Mouse (Mus musculus) CH12F3 (cell line): Measurements from ENCODE around the gene Mbnl2.

Source experiments
- in situ Hi-C: fragments of 300-500 bp; cut with MboI; formaldehyde crosslinking; loops from 2 replicates; pipeline ENCODE4 v1.14.3; 2020; ENCODE audit warnings: low sequenced_read_pairs

Gene Mbnl2

GRCm38 (mm10) chr14:120275246-120276238 lies at the start of gene Mbnl2:
Gene Mbnl2 (plus strand): TSS chr14:120275669.
- in situ Hi-C loops, result loop anchor here (10.0 kb wide), 1 partner anchor 109 kb away; no protein-coding TSS in a partner anchor

DNA sequence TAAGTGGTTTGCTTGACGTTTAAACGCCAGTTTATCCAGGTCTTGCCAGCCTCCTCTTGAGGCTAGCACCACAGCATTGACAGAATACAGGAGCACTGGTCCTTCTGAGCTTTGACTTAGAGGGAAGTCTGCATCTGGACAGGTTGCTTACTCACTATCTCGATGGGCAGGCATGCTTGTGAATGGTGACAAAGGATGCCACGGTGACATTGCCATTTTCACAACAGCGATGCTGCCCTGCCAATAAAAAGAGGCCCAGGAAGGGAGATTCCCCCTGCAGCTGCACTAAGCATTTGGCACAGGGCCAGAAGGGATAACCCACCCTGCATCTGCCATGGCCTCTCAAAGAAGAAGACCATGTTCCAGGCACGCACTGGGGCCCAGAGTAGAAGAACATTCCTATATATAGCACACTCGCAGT lies 43.4 kb upstream of the Mbnl2 start:
- in situ Hi-C loops, result no loop called here

- in situ Hi-C loops, result no loop called here
Observed at GRCm38 (mm10) chr14:120235610-120236009, 39.9 kb upstream of the Mbnl2 start.

- in situ Hi-C loops, result no loop called here
Observed at GRCm38 (mm10) chr14:120238501-120238900, 37.0 kb upstream of the Mbnl2 start.

- in situ Hi-C loops, result no loop called here
Observed at GRCm38 (mm10) chr14:120240209-120240608, 35.3 kb upstream of the Mbnl2 start.

GRCm38 (mm10) chr14:120242711-120243110 lies 32.8 kb upstream of the Mbnl2 start:
- in situ Hi-C loops, result no loop called here

- in situ Hi-C loops, result no loop called here
Observed at GRCm38 (mm10) chr14:120245081-120245705, 30.3 kb upstream of the Mbnl2 start.

GRCm38 (mm10) chr14:120253331-120253730 lies 22.1 kb upstream of the Mbnl2 start:
- in situ Hi-C loops, result no loop called here

- in situ Hi-C loops, result no loop called here
Observed at GRCm38 (mm10) chr14:120256146-120256545, 19.3 kb upstream of the Mbnl2 start.

DNA sequence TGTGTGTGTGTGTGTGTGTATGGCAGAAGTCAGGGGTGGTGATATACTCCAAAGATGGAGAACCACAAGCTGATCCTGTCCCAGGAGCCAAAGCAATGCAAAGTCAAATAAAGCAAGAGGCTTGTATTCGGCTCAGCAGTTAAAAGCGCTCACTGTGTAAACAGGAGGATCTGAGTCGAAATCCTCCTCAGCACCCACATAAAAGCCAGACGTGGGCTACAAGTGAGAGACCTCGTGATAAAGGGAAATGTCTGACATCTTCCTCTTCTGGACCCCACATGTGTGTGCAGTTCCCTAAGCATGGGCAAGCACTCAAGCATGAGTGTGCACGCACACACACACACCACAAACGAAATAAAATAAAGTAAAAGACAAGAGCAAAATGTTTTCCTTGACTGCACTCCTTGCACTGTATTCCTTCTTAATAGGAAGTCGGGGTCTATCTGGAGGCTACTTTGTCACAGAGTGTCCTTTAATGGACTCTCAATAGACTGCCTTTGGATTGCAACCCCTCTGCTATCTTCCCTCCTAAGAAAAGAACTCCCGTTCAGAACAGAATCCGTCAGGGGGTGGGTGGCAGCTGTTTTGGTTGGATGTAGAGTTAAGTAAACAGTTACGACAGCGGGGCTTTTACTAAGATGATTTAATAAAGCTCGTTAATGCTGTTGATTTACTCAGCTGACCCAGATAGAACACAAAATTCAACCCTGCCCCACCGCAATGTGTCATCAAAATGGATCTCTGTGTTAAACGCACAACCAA lies 18.7 kb upstream of the Mbnl2 start:
- in situ Hi-C loops, result no loop called here

DNA sequence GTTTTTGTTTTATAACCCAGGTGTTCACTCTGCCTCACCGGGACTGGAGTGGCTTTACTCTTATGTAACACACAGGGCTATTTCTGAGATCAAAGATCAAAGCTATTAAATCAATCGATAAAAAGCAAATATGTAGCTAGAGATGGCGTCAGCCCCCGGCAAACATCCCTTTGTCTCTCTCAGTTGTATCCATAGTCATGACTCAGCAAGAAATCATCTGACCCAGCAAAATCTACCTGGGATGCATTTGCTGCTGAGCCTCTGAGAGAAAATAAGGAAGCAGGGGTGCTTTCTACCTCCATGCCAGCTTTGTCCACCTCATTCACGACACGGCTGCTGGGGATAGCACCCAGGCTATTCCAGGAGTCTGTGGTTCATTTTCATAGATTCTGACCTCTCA lies 18.0 kb upstream of the Mbnl2 start:
- in situ Hi-C loops, result no loop called here

GRCm38 (mm10) chr14:120259426-120259825 lies 16.0 kb upstream of the Mbnl2 start:
- in situ Hi-C loops, result no loop called here

DNA sequence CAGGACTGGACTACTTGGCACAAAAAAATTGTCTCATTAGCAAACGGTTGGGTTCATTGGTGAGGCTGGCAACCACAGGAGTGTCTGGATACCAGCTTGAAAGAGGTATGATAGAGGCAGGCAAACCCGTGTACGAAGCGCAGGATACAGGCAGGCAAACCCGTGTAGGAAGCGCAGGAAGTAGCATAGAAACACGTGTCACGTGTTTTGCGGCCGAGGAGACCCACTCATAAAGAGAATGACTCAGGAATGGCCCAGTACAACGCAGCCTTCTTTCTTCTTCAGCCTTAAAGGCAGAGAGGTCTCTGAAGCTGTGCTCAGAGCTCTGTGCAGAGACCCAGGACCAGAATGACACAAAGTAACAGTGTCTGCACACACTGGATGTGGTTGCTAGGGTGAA lies 13.9 kb upstream of the Mbnl2 start:
- in situ Hi-C loops, result no loop called here

- in situ Hi-C loops, result no loop called here
Observed at GRCm38 (mm10) chr14:120262660-120263379, 12.6 kb upstream of the Mbnl2 start.

DNA sequence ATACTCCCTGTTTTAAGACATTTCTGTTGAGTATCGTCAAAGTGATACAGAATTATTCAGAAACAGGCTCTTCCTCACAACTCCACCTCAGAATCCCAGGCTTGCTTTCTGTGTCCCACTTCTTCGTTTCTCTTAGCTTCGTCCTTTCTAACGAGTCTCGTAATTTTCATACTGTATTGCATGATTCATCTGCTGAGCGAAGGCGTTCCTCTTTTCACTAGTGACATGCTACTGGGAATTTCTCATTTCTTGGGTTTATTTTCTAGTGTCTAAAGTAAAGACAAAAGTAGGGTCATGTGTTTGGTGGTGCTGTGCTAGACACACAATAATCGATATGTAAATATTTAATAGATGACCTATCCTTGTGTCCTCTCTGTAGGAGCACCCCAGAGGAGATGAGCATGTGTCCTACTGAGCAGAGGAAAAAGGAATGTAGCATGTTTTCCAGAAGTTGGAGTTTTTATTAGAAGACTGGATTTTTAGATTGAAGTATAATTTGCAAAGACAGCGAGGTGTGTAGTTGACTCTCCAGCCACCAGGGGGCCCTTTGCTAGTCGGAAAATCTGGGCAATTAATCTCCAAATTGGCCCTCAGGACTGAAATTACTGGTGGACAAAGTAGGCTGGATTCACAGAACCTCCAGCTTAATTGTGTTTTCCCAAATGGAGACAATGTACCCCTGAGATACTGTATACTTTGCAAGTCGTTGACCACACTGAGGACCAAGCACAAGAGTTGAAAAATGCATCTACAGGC lies 11.9 kb upstream of the Mbnl2 start:
- in situ Hi-C loops, result no loop called here

- in situ Hi-C loops, result no loop called here
Observed at GRCm38 (mm10) chr14:120265886-120266285, 9.6 kb upstream of the Mbnl2 start.

DNA sequence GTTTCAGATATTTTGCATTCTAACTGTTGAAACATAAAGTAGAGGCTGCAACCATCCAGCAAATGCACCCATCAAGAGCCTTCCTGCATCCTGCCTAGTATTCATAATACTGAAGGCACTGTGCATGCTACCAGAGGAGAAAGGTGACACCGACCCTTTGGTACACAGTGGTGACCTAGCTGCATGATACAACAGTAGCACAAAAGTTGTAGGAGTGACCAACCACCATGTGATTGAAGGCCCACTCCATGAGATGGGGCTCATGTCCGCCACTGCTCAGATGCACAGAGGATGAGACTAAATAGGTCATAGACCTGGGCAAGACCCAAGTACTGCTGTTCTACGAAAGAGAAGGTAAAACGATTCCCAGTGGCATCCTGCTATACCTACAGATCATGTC lies 8.3 kb upstream of the Mbnl2 start:
- in situ Hi-C loops, result no loop called here

DNA sequence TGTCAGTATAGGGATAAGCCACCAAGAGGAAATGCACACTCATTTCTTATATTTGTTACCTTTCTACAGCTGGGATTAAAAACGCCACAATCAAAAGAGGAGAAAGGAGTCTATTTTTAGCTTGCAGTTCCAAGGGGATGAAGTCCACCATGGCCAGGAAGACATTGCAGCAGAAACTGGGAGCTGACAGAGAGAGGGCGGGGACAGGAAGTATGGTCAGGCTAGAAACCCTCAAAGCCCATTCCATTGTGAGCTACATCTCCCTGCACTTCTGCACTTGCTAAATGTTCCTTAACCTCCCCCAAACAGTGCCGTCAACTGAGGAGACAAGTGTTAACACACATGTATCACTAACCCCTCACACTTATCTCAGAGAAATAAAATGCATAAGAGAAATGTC lies 5.4 kb upstream of the Mbnl2 start:
- in situ Hi-C loops, result loop anchor here (10.0 kb wide), 1 partner anchor 115 kb away; no protein-coding TSS in a partner anchor

DNA sequence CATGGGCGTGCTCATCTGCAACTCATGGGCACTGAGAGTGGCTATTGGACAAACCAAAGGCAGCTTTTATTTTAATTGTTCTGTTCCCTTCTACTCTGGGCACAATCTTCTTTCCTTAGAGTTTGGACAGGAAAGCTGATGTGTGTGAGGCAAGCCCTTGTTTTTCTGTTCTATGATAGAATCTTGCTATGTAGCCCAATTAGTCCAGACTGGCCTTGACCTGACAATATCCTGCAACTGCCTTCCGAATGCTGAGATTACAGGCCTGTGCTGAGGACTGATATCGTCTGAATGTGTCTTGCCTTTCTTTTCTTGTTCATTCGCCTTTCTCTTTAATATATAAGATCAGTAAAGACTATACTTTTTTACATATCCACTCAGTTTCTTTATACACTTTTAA lies 4.8 kb upstream of the Mbnl2 start:
- in situ Hi-C loops, result loop anchor here (10.0 kb wide), 1 partner anchor 114 kb away; no protein-coding TSS in a partner anchor

- in situ Hi-C loops, result loop anchor here (10.0 kb wide), 1 partner anchor 114 kb away; no protein-coding TSS in a partner anchor
Observed at GRCm38 (mm10) chr14:120271096-120271495, 4.4 kb upstream of the Mbnl2 start.
